Mouse (Mus musculus) embryonic stem cell, embryonic (primary cell): ENCODE measurements around the gene Msrb3.
"Not testable (repeated sequence)": the region's sequence is repeated elsewhere in the genome, so short reads cannot be mapped to it uniquely, and the experiment has no call there.

Experiments used
- CTCF ChIA-PET, 4 experiments: fragments of 300-600 bp in 2 of 4; fragments of 350-600 bp in 2 of 4; sonication (Branson Sonifier 250); formaldehyde crosslinking; loops; one replicate each; lab custom pipeline; 2022; ENCODE audit warnings: inconsistent platforms in 2 of 4; lab: Charles Lee
- POLR2A ChIA-PET, 4 experiments: fragments of 300-600 bp in 2 of 4; fragments of 350-600 bp in 2 of 4; sonication (Branson Sonifier 250); formaldehyde crosslinking; loops; one replicate each; lab custom pipeline; 2022; ENCODE audit warnings: antibody characterized with exemption in 4 of 4, inconsistent platforms in 1 of 4; lab: Charles Lee

The Msrb3 gene

DNA sequence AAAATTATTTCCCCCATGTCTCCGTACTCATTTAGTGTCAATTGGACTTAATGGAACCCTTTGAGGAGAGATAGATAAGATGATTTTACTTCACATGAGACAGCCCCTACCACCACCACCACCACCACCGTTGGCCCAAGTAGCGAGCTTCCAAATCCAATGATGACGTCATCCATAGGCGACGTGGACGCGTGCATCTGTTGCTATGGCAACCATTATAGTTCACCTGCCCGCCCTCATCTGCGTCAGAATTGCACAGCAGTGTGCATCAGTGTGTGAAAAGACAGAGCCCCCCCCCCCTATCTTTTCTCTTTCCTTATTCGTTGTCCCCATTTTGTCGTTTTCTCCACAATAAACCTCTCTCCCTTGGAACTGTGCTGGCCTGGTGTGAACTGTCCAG is 135.9 kb downstream of the Msrb3 start:
- POLR2A ChIA-PET: no interaction called here
- CTCF ChIA-PET: interaction anchor here in 2 of 4 experiments (0.6 to 0.8 kb wide), 2 partner anchors 163 to 531 kb away, joined by 3 read pairs; no protein-coding TSS in a partner anchor

GRCm38 (mm10) chr10:120760679-120761078 is 138.2 kb downstream of the Msrb3 start:
- CTCF ChIA-PET: no interaction called here
- POLR2A ChIA-PET: no interaction called here

- CTCF ChIA-PET: no interaction called here
- POLR2A ChIA-PET: no interaction called here
These were observed 139.0 kb downstream of the Msrb3 start for GRCm38 (mm10) chr10:120759883-120760282.

DNA sequence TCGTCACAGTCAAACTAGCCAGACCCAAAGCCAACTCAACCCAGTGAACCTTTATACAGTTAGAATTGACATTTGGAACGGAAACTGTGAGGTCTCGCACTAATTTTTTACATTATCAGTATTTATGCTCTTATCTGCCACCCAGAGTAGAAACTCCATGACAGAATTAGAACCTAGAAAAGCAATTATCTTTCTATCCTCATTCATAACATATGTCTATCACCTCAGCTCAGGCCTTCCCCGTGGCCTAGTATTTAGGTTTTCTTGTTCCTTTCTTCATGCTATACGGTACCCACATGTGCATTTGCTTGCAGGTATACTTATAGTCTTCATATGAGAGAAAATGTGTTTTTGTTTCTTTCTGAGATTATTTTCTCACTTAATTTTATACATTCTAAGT is 146.4 kb downstream of the Msrb3 start:
- POLR2A ChIA-PET: no interaction called here
- CTCF ChIA-PET: no interaction called here

- ChIA-PET POLR2A (interaction anchor here in 2 of 4 experiments (0.6 kb wide), 2 partner anchors 68 to 152 kb away, joined by 3 to 4 read pairs; no protein-coding TSS in a partner anchor), CTCF (no interaction called here)
These were observed 147.1 kb downstream of the Msrb3 start for GRCm38 (mm10) chr10:120751821-120752261.

DNA sequence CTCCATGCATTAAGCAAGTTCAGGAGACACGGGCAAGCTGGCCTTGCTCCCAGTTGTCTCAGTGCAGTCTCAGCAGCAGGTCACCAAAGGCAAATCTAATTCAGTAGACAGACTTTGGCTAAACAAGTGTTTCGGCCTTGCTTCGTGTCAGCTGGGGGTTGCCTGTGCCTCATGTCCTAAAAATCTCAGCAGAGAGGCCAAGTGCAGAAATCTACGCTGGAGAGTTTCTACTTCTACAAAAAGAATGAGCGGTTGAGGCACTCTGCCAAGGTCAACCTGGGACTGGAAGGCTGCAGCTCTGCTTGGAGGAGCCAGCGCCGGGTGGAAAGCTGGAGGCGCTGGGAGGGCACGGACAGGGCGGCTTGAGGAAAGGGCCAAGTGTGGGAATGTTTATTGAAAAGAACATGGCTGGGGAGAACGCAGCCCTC is 147.6 kb downstream of the Msrb3 start:
- POLR2A ChIA-PET: interaction anchor here in 2 of 4 experiments (0.6 kb wide), 2 partner anchors 69 to 152 kb away, joined by 3 to 4 read pairs; no protein-coding TSS in a partner anchor
- CTCF ChIA-PET: no interaction called here

DNA sequence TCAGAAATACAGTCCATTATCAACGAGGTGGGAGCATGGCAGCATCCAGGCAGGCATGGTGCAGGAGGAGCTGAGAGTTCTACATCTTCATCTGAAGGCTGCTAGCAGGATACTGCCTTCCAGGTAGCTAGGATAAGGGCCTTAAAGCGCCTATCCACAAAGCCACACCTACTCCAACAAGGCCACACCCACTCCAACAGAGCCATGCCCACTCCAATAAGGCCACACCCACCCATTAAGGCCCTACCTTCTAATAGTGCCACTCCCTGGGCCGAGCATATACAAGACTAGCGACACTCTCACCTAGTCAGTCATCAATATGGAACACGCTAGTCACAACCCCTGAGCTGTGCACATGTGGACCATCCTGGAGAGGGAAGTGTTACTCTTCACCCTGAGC is 149.3 kb downstream of the Msrb3 start:
- POLR2A ChIA-PET: not testable (repeated sequence)
- CTCF ChIA-PET: interaction anchor here in 1 of 4 experiments (0.7 to 1.4 kb wide), 2 partner anchors 127 to 138 kb away, joined by 3 read pairs; no protein-coding TSS in a partner anchor

GRCm38 (mm10) chr10:120748156-120748555 is 150.7 kb downstream of the Msrb3 start:
- CTCF ChIA-PET: no interaction called here
- POLR2A ChIA-PET: interaction anchor here in 3 of 4 experiments (0.6 to 1.6 kb wide), 5 partner anchors 12 to 223 kb away, joined by 3 to 5 read pairs (median 4); no protein-coding TSS in a partner anchor

DNA sequence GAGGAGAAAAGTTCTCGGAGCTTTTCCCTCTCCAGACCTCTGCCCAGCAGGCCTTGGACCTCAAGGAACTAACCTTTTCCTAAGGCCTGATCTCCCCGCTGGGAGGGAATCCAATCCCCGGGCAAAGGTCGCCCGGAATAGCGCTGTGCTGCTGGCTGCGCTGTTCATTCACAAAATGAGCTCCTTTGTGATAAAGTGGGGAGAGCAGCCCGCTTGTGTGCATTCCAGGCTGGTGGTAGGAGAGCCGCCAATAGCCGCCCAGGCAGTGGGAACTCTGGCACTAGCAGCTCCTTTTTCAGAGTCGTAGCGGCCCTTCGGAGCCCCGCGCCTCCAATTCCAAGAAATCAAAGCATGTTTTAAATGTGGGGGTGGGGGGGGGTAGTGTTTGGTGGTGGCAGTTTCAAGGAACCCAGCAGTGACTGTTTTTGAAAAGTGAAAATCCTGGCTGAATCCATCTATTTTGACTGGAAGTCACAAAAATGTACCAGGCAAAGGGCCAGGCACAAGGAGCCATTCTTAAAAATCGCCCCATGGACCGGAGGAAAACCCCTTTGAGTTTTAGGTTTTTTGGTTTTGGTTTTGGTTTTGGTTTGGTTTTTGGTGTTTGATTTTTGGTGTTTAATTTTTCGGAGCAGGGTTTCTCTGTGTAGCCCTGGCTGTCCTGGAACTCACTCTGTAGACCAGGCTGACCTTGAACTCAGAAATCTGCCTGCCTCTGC is 153.6 kb downstream of the Msrb3 start:
- ChIA-PET POLR2A (interaction anchor here in 3 of 4 experiments (0.5 to 1.7 kb wide), 15 partner anchors 9 to 945 kb away, joined by 3 to 7 read pairs (median 3); no protein-coding TSS in a partner anchor), CTCF (interaction anchor here (0.6 to 1.8 kb wide), 16 partner anchors 10 to 684 kb away, joined by 3 to 11 read pairs (median 5); no protein-coding TSS in a partner anchor)

- POLR2A ChIA-PET: interaction anchor here (0.5 to 1.7 kb wide), 18 partner anchors 8 to 945 kb away, joined by 3 to 7 read pairs (median 3); no protein-coding TSS in a partner anchor
- CTCF ChIA-PET: interaction anchor here (0.6 to 1.8 kb wide), 17 partner anchors 11 to 651 kb away, joined by 3 to 11 read pairs (median 5); no protein-coding TSS in a partner anchor
These were observed 154.3 kb downstream of the Msrb3 start for GRCm38 (mm10) chr10:120744441-120745137.

GRCm38 (mm10) chr10:120736508-120737069 is 162.3 kb downstream of the Msrb3 start:
- ChIA-PET CTCF (interaction anchor here in 1 of 4 experiments (0.6 kb wide), 1 partner anchor 552 kb away, joined by 6 read pairs; no protein-coding TSS in a partner anchor), POLR2A (interaction anchor here in 2 of 4 experiments (0.6 to 1.7 kb wide), 3 partner anchors 8 to 208 kb away, joined by 3 to 5 read pairs (median 4); no protein-coding TSS in a partner anchor)

- ChIA-PET POLR2A (interaction anchor here in 2 of 4 experiments (0.6 to 1.7 kb wide), 3 partner anchors 9 to 207 kb away, joined by 3 to 5 read pairs (median 4); no protein-coding TSS in a partner anchor), CTCF (interaction anchor here in 1 of 4 experiments (0.6 kb wide), 1 partner anchor 9 kb away, joined by 8 read pairs; no protein-coding TSS in a partner anchor)
These were observed 163.0 kb downstream of the Msrb3 start for GRCm38 (mm10) chr10:120735722-120736507.

DNA sequence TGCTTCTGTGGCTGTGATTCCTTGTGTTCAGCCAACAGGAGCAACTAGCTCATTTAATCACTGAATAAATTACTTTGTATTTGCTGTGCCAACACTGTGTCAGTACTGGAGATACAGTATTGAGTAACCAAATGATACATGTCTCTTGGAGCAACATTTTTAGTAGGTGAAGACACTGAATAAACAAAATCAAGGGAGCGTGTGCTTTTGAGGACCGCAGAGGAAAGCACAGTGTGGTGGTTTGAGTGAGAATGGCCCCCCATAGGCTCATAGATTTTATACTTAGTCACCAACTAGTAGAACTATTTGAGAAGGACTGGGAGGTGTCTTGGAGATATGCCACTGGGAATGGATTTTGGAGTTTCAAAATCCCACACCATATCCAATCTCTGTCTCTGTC is 164.5 kb downstream of the Msrb3 start:
- ChIA-PET CTCF (interaction anchor here in 1 of 4 experiments (0.6 kb wide), 1 partner anchor 11 kb away, joined by 5 read pairs; no protein-coding TSS in a partner anchor), POLR2A (no interaction called here)
